Mouse (Mus musculus) midbrain, embryonic 12.5 days (tissue): ENCODE results near the gene Pde4dip. TPM values are rescaled to one million over a fixed set of nuclear protein-coding genes. Genes with fewer than 3 reads are reported as not detected.

Source experiments
- ATAC-seq: fragments of 200-750 bp; cut with Nextera tagmentation; 2 replicates; pipeline ENCODE4 v1.8.0; 2017; ENCODE audit warnings: low read depth, moderate TSS enrichment, moderate library complexity; ENCODE audit not compliant: low FRiP score
- H3K27ac ChIP-seq: fragments of 300-500 bp; sonication (generic); replicated peaks from 2 replicates; pipeline ENCODE4 v1.5.1; 2016; ENCODE audit warnings: mild to moderate bottlenecking
- H3K27me3 ChIP-seq: fragments of 300-500 bp; sonication (generic); 2 replicates; pipeline ENCODE4 v1.6.1; 2016; ENCODE audit warnings: mild to moderate bottlenecking
- H3K36me3 ChIP-seq: fragments of 300-500 bp; sonication (generic); 2 replicates; pipeline ENCODE4 v1.6.1; 2016
- H3K4me1 ChIP-seq: fragments of 300-500 bp; sonication (generic); 2 replicates; pipeline ENCODE4 v1.6.1; 2016
- H3K4me2 ChIP-seq: fragments of 300-500 bp; sonication (generic); replicated peaks from 2 replicates; pipeline ENCODE4 v1.6.1; 2016; ENCODE audit warnings: mild to moderate bottlenecking, moderate library complexity
- H3K4me3 ChIP-seq: fragments of 300-500 bp; sonication (generic); 2 replicates; pipeline ENCODE4 v1.5.1; 2016; ENCODE audit warnings: mild to moderate bottlenecking
- H3K9ac ChIP-seq: fragments of 300-500 bp; sonication (generic); replicated peaks from 2 replicates; pipeline ENCODE4 v1.6.1; 2016; ENCODE audit warnings: mild to moderate bottlenecking, moderate library complexity
- H3K9me3 ChIP-seq: fragments of 300-500 bp; sonication (generic); 2 replicates; pipeline ENCODE4 v1.6.1; 2016; ENCODE audit warnings: mild to moderate bottlenecking
- WGBS: fragments of 180-500 bp; shearing (Covaris S2); methylation state at CpG from one replicate; pipeline ENCODE4 v1.1.7; 2016; 5-methylcytosine and 5-hydroxymethylcytosine counted together
- polyA plus RNA-seq: library from polyadenylated mRNA; unstranded; fragments of >200 nt; fragmentation: Nextera tagmentation; extraction: Ambion mirVana; gene quantifications from 2 replicates; pipeline ENCODE4 v1.2.1, GENCODE M21; 2016

Pde4dip gene
- polyA plus RNA-seq, 1 experiment from 2014 or later, result 38.1 TPM

DNA sequence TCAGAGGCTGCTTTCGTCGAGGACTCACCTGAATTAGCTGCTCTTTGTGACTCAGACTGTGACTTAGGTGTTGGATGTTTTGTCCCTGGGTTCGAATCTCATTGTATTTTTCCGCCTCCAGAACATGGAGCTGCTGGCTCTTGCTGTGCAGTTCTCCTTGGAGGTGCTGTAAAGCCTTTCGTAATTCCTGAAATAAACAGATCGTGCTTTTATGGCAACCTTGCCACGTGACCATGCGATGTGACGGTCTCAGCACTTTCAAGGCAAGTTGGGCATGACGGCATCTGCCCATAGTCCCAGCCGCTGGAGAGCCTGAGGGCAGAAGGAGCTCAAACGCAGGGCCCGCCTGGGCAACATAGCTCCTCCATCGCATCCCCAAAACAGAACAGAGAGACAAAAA is 133.1 kb downstream of the Pde4dip start:
- no peaks in the 10 kb centered on the region for H3K27me3 ChIP-seq
- 93% methylated on average over 14 of the region's 14 CpGs for WGBS
- no peak overlapping the region for H3K9ac ChIP-seq
- no peak overlapping the region for H3K4me2 ChIP-seq
- no peak overlapping the region for H3K27ac ChIP-seq
- H3K4me1 ChIP-seq, result no peaks in the 10 kb centered on the region
- no peaks in the 10 kb centered on the region for H3K9me3 ChIP-seq
- peaks cover 75% of the 10 kb centered on the region for H3K36me3 ChIP-seq
- H3K4me3 ChIP-seq, result no peak overlapping the region
- no peak for ATAC-seq

GRCm38 (mm10) chr3:97752901-97753300 is 135.6 kb downstream of the Pde4dip start:
- Histone ChIP-seq H3K9ac (no peak overlapping the region), H3K27ac (no peak overlapping the region), H3K4me1 (no peaks in the 10 kb centered on the region), H3K36me3 (peaks cover 94% of the 10 kb centered on the region), H3K4me2 (no peak overlapping the region), H3K27me3 (no peaks in the 10 kb centered on the region), H3K4me3 (no peak overlapping the region), H3K9me3 (no peaks in the 10 kb centered on the region)
- 76% methylated on average over 3 of the region's 3 CpGs for WGBS
- no peak for ATAC-seq

DNA sequence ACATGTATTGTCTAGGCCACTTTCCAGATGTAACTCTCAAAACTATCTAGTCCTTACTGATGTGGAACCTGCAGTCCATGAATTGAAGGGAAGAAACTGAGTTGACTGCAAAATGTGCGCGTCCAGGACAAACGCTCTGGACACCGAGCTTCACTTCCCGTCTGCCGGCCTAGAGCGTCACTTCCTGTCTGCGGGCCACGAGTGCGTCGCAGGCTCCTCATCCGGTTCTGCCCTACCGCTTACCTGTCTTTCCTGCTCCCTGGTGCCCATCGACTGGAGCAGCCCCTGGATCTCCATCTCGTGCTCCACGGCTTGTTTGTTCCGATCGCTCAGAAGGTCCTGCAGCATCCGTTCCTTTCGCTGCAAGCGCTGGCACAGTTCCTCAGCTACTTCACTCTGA is 136.9 kb downstream of the Pde4dip start:
- Histone ChIP-seq H3K4me2 (no peak overlapping the region), H3K4me3 (no peak overlapping the region), H3K27ac (no peak overlapping the region), H3K36me3 (peaks cover 95% of the 10 kb centered on the region), H3K27me3 (no peaks in the 10 kb centered on the region), H3K4me1 (no peaks in the 10 kb centered on the region), H3K9me3 (no peaks in the 10 kb centered on the region), H3K9ac (no peak overlapping the region)
- 96% methylated on average over 21 of the region's 21 CpGs for WGBS
- ATAC-seq, result no peak

DNA sequence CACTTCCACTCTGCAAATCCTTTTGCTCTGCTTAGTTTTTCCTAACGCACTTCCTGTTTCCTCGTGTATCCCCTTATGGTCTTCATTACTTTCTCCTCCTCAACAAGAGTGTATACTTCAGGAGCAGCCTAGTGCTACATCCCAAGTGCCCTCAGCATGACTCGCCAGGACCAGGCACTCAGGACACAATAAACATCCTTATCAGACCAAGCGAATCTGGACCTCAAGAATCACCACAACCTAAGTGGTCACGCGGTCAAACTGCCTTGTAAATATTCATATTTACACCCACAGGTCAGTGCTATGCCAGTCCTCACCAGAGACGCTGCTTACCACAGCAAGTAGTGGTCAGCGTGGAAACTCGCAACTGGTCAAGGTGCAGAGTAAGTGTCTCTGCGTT is 139.7 kb downstream of the Pde4dip start:
- no peak overlapping the region for H3K27ac ChIP-seq
- no peak overlapping the region for H3K4me3 ChIP-seq
- 91% methylated on average over 10 of the region's 10 CpGs for WGBS
- H3K9ac ChIP-seq, result no peak overlapping the region
- no peaks in the 10 kb centered on the region for H3K9me3 ChIP-seq
- no peak overlapping the region for H3K4me2 ChIP-seq
- ATAC-seq, result no peak
- no peaks in the 10 kb centered on the region for H3K4me1 ChIP-seq
- peaks cover 96% of the 10 kb centered on the region for H3K36me3 ChIP-seq
- no peaks in the 10 kb centered on the region for H3K27me3 ChIP-seq

GRCm38 (mm10) chr3:97742841-97743240 is 145.7 kb downstream of the Pde4dip start:
- no peak overlapping the region for H3K4me3 ChIP-seq
- H3K27me3 ChIP-seq, result no peaks in the 10 kb centered on the region
- WGBS, result 95% methylated on average over 8 of the region's 8 CpGs
- no peaks in the 10 kb centered on the region for H3K4me1 ChIP-seq
- peaks cover 92% of the 10 kb centered on the region for H3K36me3 ChIP-seq
- H3K9me3 ChIP-seq, result no peaks in the 10 kb centered on the region
- ATAC-seq, result no peak
- H3K27ac ChIP-seq, result no peak overlapping the region
- no peak overlapping the region for H3K9ac ChIP-seq
- H3K4me2 ChIP-seq, result no peak overlapping the region

- Histone ChIP-seq H3K9ac (no peak overlapping the region), H3K4me2 (no peak overlapping the region), H3K4me3 (no peak overlapping the region), H3K27ac (no peak overlapping the region), H3K27me3 (no peaks in the 10 kb centered on the region), H3K4me1 (no peaks in the 10 kb centered on the region), H3K9me3 (no peaks in the 10 kb centered on the region), H3K36me3 (peaks cover 29% of the 10 kb centered on the region)
- no peak for ATAC-seq
- WGBS, result 95% methylated on average over 5 of the region's 5 CpGs
Observed at GRCm38 (mm10) chr3:97735575-97735974, 152.9 kb downstream of the Pde4dip start.

DNA sequence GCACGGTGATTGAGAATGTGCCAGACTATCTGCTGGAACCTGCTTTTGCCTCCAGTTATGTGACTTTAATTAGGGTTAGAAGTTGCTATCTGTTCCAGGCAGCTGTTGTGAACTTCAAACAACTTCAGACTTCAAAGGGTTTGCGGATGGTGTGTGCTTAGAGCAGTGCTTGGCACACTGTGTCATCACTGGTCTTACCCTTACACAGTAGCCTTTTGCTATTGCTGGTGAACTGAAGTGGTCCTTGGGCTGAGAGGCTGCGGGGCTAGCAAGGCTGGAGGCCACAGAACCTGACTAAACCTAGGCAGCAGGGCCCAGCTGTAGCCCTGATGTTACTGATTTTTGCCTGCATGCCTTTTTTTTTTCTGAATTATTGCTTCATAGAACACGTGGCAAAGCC is 154.2 kb downstream of the Pde4dip start:
- H3K9ac ChIP-seq, result no peak overlapping the region
- H3K4me3 ChIP-seq, result no peak overlapping the region
- no peaks in the 10 kb centered on the region for H3K9me3 ChIP-seq
- H3K36me3 ChIP-seq, result peaks cover 16% of the 10 kb centered on the region; the same call in 1 of the 2 replicates
- no peak overlapping the region for H3K27ac ChIP-seq
- no peaks in the 10 kb centered on the region for H3K27me3 ChIP-seq
- 81% methylated on average over 4 of the region's 4 CpGs for whole genome bisulfite sequencing
- no peak overlapping the region for H3K4me2 ChIP-seq
- H3K4me1 ChIP-seq, result peaks cover 2% of the 10 kb centered on the region; the same call in 1 of the 2 replicates
- no peak for ATAC-seq

DNA sequence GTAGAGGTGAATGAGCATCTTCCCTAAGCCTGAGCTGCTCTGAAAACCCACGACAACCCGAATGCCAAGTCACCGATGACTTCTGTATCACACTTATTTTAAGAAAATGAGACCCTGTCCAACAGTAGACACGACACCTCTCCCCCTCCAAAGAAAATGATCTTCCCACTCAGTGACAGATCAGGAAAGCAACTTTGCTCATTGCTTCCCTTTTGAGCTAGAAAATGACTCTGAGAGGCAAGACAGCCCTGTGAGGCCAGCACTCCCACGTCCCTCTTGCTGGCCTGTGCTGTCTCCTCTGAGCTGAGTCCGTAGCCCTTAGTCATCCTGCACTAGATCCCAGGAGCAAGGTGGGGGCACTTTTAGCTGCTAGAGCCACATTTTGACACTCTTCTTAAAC is 155.9 kb downstream of the Pde4dip start:
- H3K36me3 ChIP-seq, result peaks cover 7% of the 10 kb centered on the region; the same call in 1 of the 2 replicates
- H3K9me3 ChIP-seq, result no peaks in the 10 kb centered on the region
- WGBS, result 93% methylated on average over 6 of the region's 6 CpGs
- H3K9ac ChIP-seq, result no peak overlapping the region
- H3K4me2 ChIP-seq, result no peak overlapping the region
- no peak overlapping the region for H3K27ac ChIP-seq
- H3K4me1 ChIP-seq, result peaks cover 2% of the 10 kb centered on the region; the same call in 1 of the 2 replicates
- H3K4me3 ChIP-seq, result no peak overlapping the region
- ATAC-seq, result no peak
- H3K27me3 ChIP-seq, result no peaks in the 10 kb centered on the region

DNA sequence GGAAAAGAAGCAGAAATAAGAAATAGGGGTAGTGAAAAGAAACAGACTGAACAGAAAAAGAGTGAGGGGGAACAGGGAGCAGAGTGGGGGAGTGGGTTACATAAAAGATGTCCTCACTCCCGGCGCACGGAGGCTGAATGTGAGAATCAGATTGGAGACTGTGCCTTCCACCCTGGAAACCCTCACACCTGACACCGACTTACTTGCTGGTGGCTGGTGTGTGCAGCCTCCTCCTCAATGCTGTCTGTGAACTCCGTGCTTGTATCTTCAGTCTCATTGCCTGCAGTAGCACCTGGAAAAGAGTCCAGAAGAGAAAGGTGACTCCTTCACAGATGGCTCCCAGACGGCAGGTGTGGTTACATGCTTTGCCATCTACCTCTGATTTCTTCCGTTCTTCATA is 157.9 kb downstream of the Pde4dip start:
- Histone ChIP-seq H3K9me3 (no peaks in the 10 kb centered on the region), H3K27ac (no peak overlapping the region), H3K4me2 (no peak overlapping the region), H3K4me1 (peaks cover 2% of the 10 kb centered on the region; the same call in 1 of the 2 replicates), H3K4me3 (no peak overlapping the region), H3K27me3 (no peaks in the 10 kb centered on the region), H3K9ac (no peak overlapping the region), H3K36me3 (no peaks in the 10 kb centered on the region)
- ATAC-seq, result no peak
- 77% methylated on average over 7 of the region's 7 CpGs for WGBS

DNA sequence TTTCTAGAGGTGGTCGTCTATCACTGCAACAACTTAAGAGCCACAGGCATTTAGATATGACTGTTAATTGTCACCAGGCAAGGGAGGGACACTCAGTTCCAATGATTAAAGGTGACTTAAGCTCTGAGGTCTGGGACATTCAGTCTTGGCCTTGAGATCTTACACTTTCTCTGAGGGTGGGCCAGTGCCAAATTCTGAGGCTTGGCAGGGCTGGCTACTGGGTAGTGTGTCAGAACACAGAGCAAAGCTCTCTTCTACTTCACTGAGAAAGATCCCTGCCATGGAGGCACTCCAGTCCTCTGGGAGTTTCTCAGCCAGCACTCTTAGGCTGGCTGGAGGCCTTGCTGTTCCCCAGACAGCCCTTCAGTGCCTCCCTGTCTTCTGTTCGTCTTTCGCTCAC is 158.4 kb downstream of the Pde4dip start:
- H3K9ac ChIP-seq, result no peak overlapping the region
- no peak for ATAC-seq
- no peaks in the 10 kb centered on the region for H3K27me3 ChIP-seq
- peaks cover 2% of the 10 kb centered on the region; the same call in 1 of the 2 replicates for H3K4me1 ChIP-seq
- WGBS, result 54% methylated on average over 3 of the region's 3 CpGs
- no peaks in the 10 kb centered on the region for H3K9me3 ChIP-seq
- no peak overlapping the region for H3K27ac ChIP-seq
- no peak overlapping the region for H3K4me2 ChIP-seq
- no peaks in the 10 kb centered on the region for H3K36me3 ChIP-seq
- no peak overlapping the region for H3K4me3 ChIP-seq

- WGBS, result 81% methylated on average over 2 of the region's 2 CpGs
- 0 out of 2 replicates have a peak, but pooled peaks cover 7% of the 10 kb centered on the region for H3K9me3 ChIP-seq
- no peak for ATAC-seq
Observed at GRCm38 (mm10) chr3:97727801-97728200, 160.7 kb downstream of the Pde4dip start.

DNA sequence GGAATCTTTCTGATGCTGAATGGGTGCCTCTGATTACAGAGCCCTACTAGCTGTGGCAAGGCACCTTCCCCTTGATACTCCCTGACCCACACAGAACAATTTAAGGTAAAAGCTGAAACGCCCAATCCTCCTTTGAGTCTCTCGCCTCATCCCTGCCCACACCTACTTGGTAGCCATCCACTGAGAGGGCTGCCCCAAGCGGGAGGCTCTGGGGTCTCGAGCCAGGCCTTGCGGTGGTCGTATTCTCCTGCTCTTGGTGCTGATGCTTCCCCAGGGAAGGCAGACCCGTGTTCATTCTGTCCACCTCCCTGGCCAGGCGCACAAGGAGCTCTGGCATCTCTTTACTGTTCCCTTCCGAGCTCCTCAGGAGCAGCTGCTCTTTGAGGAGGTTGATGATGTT is 169.4 kb downstream of the Pde4dip start:
- H3K9ac ChIP-seq, result no peak overlapping the region
- 0 out of 2 replicates have a peak, but pooled peaks cover 7% of the 10 kb centered on the region for H3K9me3 ChIP-seq
- no peaks in the 10 kb centered on the region for H3K4me1 ChIP-seq
- H3K36me3 ChIP-seq, result no peaks in the 10 kb centered on the region
- ATAC-seq, result no peak
- WGBS, result 86% methylated on average over 9 of the region's 9 CpGs
- H3K27ac ChIP-seq, result no peak overlapping the region
- no peak overlapping the region for H3K4me3 ChIP-seq
- H3K27me3 ChIP-seq, result no peaks in the 10 kb centered on the region
- no peak overlapping the region for H3K4me2 ChIP-seq

More at GRCm38 (mm10) chr3:97727801-97728200, 160.7 kb downstream of the Pde4dip start:
- H3K4me1 ChIP-seq, result peaks cover 2% of the 10 kb centered on the region; the same call in 1 of the 2 replicates
- no peak overlapping the region for H3K4me3 ChIP-seq
- H3K27ac ChIP-seq, result no peak overlapping the region
- no peaks in the 10 kb centered on the region for H3K27me3 ChIP-seq
- no peak overlapping the region for H3K9ac ChIP-seq
- H3K36me3 ChIP-seq, result no peaks in the 10 kb centered on the region
- H3K4me2 ChIP-seq, result no peak overlapping the region

- no peak for ATAC-seq
- Histone ChIP-seq H3K4me2 (no peak overlapping the region), H3K27ac (no peak overlapping the region), H3K9me3 (no peaks in the 10 kb centered on the region), H3K4me1 (no peaks in the 10 kb centered on the region), H3K9ac (no peak overlapping the region), H3K4me3 (no peak overlapping the region), H3K27me3 (no peaks in the 10 kb centered on the region), H3K36me3 (no peaks in the 10 kb centered on the region)
- 72% methylated on average over 1 of the region's 1 CpGs for WGBS
Observed at GRCm38 (mm10) chr3:97715922-97716321, 172.6 kb downstream of the Pde4dip start.
